Mouse (Mus musculus): ENCODE measurements around the gene Pias1. TPM values are rescaled to one million over a fixed set of nuclear protein-coding genes. Genes with fewer than 3 reads are reported as not detected.
A peak's percentile ranks its signal among the peaks of the same experiment; 100 is the strongest.

Gene Pias1
- polyA plus RNA-seq, 1 experiment from 2014 or later, result 62.5 TPM

DNA sequence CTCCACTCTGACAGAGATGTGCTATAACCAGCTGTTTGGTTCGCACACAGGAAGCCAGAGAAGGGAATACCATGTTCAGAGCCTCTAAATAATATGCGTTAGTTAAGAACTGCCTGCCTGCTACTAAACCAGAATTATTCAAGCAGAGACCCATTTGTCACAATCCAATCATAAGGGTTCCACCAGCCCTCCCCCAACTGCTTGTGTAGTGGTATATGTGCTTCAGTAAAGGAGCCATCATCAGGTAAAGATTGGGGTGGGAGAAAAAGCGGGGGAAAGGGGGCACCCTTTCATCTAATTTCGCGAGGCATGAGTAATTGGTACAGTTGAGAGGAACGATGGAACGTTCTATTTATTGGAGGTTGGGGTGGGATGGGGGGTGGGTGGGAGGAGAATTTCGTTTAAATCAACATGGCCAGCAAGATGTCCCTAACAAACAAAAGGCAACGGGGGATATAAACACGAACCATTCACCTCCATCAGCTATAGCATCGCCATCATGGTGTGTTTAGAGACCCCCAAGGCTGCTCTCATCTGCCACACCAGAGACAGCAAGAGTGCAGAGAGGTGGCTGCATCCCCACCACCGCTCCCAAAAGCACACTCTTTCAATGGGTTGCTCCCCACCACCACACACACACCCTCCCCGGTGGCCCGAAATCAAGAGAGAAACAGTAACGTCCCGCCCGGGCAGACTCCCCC, 8.1 kb downstream of the Pias1 start:
- Histone ChIP-seq H3K9me3 (replicated peaks) (no peaks in the 10 kb centered on the region), H3K4me2 (peak overlapping the region; percentile 94), H3K9ac (peak overlapping the region; percentile 88), H3K27ac (peak overlapping the region; percentile 99), H3K36me3 (0 out of 2 replicates have a peak, but pooled peaks cover 4% of the 10 kb centered on the region), H3K27me3 (no peaks in the 10 kb centered on the region), H3K4me1 (peaks cover 20% of the 10 kb centered on the region), H3K4me3 (replicated peaks) (peak overlapping the region; percentile 94)
- no peak for ATAC-seq (replicated peaks; ENCODE audit: low FRiP score)
- WGBS, result 2% methylated on average over 17 of the region's 17 CpGs

DNA sequence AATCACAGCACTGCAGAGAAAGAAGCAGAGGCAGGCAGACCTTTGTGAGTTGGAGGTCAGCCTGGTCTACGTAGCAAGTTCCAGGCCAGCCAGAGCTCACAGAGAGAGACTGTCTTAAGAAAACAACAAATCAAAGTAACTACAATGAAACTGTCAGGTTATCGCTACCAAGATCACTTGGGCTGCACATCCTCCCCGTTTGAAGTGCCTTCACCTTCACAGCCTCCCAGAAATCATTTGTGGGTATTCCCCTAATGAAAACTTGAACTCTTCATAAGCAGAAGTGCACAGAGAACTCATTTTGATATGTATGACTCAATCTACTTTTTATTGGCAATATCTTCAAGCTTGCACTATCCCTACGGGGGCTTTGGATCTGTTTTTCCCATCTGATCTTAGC, 10.6 kb downstream of the Pias1 start:
- H3K27me3 ChIP-seq, result no peaks in the 10 kb centered on the region
- 39% methylated on average over 4 of the region's 4 CpGs for WGBS
- H3K4me2 ChIP-seq, result no peak overlapping the region
- H3K4me1 ChIP-seq, result peaks cover 25% of the 10 kb centered on the region
- H3K36me3 ChIP-seq, result 0 out of 2 replicates have a peak, but pooled peaks cover 7% of the 10 kb centered on the region
- H3K4me3 ChIP-seq (replicated peaks), result no peak overlapping the region
- H3K9me3 ChIP-seq (replicated peaks), result no peaks in the 10 kb centered on the region
- no peak overlapping the region for H3K27ac ChIP-seq
- ATAC-seq (replicated peaks; ENCODE audit: low FRiP score), result no peak
- no peak overlapping the region for H3K9ac ChIP-seq

DNA sequence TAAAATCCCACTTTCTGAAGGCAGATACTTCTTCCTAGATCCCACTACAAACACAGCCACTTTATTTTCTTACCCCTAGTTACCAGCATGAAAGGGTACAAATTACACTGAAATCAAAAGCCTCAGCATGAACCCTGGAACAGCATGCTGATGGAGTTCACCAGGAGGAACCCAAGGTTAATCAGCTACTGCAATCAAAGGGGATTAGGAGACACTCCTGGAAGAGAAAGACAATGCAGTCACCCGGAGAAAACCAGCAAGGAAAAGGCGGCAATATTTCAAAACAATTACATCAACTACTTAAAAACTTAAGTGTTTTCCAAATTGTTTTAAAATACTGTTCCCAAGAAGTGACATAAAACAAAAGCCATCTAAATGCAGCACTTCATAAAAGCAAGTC, 11.9 kb downstream of the Pias1 start:
- H3K4me2 ChIP-seq, result no peak overlapping the region
- no peak overlapping the region for H3K27ac ChIP-seq
- H3K4me1 ChIP-seq, result peaks cover 22% of the 10 kb centered on the region
- ATAC-seq (replicated peaks; ENCODE audit: low FRiP score), result no peak
- no peak overlapping the region for H3K4me3 ChIP-seq (replicated peaks)
- H3K36me3 ChIP-seq, result 0 out of 2 replicates have a peak, but pooled peaks cover 7% of the 10 kb centered on the region
- H3K9ac ChIP-seq, result no peak overlapping the region
- WGBS, result 33% methylated on average over 2 of the region's 2 CpGs
- H3K27me3 ChIP-seq, result no peaks in the 10 kb centered on the region
- no peaks in the 10 kb centered on the region for H3K9me3 ChIP-seq (replicated peaks)

DNA sequence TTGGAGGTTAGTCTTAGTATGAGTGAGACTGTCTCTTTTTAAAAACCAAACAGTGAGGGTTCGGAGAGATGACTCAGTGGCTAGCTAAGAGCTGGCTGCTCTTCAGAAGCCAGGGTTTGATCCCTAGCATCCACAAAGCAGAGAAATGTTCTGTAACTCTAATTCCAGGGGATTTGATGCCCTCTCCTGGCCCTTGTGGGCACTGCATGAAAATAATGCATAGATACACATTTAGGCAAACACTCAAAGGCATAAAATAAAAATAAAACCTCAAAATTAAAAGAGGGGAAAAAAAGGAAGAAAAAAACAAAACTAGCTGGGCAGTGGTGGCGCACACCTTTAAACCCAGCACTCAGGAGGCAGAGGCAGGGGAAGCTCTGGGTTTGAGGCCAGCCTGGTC, 13.3 kb downstream of the Pias1 start:
- Histone ChIP-seq H3K9ac (no peak overlapping the region), H3K27ac (no peak overlapping the region), H3K27me3 (no peaks in the 10 kb centered on the region), H3K4me1 (peaks cover 23% of the 10 kb centered on the region), H3K4me3 (replicated peaks) (no peak overlapping the region), H3K36me3 (0 out of 2 replicates have a peak, but pooled peaks cover 7% of the 10 kb centered on the region), H3K9me3 (replicated peaks) (no peaks in the 10 kb centered on the region), H3K4me2 (no peak overlapping the region)
- ATAC-seq (replicated peaks; ENCODE audit: low FRiP score), result no peak
- WGBS, result 94% methylated on average over 2 of the region's 2 CpGs

DNA sequence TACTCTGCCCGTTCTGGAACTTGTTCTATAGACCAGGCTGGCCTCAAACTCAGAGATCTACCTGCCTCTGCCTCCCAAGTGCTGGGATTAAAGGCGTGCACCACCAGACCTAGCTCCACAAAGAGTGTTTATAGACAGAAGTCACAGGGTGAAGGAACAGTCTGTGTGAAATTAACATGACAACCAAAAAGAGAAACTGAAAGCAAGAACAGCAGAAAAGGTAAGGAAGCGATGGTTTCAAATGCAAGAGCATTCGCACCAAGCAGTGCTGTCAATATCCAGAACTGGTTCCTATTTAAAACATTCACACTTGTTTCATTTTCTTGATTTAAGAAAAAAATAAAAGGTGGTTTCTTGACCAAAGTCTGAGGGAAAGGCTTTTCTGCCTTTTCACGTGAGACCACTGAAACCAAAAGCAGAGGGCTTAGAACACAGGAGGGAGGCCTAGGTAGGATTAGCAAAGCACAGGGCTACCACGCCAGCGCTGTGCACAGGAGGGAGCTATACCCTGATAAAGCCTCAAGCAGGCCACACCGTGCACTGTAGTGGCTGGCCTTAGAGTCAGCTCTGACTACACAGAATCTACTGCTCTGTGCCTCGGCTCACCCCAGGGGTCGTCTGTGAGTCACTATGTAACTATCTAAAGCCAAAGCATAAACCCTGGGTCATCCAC, 15.5 kb downstream of the Pias1 start:
- H3K27ac ChIP-seq, result 0 out of 2 replicates have a peak overlapping the region, but pooled peaks have one; percentile 10
- 66% methylated on average over 10 of the region's 10 CpGs for WGBS
- H3K36me3 ChIP-seq, result 0 out of 2 replicates have a peak, but pooled peaks cover 7% of the 10 kb centered on the region
- no peak overlapping the region for H3K4me2 ChIP-seq
- H3K9me3 ChIP-seq (replicated peaks), result no peaks in the 10 kb centered on the region
- H3K27me3 ChIP-seq, result no peaks in the 10 kb centered on the region
- H3K9ac ChIP-seq, result no peak overlapping the region
- H3K4me3 ChIP-seq (replicated peaks), result no peak overlapping the region
- peaks cover 17% of the 10 kb centered on the region for H3K4me1 ChIP-seq
- 0 out of 2 replicates have a peak, but pooled peaks have one; percentile 49 for ATAC-seq (replicated peaks; ENCODE audit: low FRiP score)

DNA sequence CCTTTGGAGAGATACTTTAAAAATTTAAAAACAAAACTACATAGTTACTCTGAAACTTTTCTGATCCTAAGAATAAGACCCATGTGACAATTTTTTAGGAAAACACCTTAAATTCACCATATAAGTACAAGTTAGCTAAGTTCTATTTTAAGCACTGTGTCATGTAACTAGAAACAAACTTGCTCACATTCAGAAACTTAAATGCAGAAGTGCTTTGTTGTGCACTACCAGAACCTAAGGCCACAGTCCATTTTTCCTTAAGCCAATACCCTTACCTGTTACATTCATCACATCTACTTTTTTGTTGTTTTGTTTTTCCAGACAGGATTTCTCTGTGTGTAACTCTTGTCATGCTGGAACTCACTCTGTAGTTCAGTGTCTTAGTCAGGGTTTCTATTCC, 17.4 kb downstream of the Pias1 start:
- H3K9ac ChIP-seq, result no peak overlapping the region
- H3K4me1 ChIP-seq, result peaks cover 15% of the 10 kb centered on the region
- no peak overlapping the region for H3K4me3 ChIP-seq (replicated peaks)
- H3K4me2 ChIP-seq, result no peak overlapping the region
- 0 out of 2 replicates have a peak, but pooled peaks cover 7% of the 10 kb centered on the region for H3K36me3 ChIP-seq
- no peak for ATAC-seq (replicated peaks; ENCODE audit: low FRiP score)
- no peak overlapping the region for H3K27ac ChIP-seq
- no peaks in the 10 kb centered on the region for H3K27me3 ChIP-seq
- H3K9me3 ChIP-seq (replicated peaks), result no peaks in the 10 kb centered on the region

DNA sequence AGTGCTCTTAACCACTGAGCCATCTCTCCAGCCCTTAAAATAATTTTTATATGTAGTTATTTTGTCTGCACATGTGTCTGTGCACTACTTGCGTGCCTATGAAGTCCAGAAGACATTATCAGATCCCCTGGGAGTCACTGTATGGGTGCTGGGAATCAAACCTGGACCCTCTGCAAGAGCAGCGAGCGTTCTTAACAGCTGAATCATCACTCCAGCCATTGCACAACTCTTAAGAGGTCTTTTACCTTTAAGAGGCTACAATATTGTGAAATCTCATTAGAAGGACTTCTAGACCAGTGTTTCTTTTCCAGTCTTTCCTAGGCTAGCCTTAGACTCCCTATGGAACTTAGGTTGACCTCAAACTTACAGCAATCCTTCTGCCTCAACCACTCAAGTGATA, 21.7 kb downstream of the Pias1 start:
- Histone ChIP-seq H3K4me2 (no peak overlapping the region), H3K9me3 (replicated peaks) (no peaks in the 10 kb centered on the region), H3K27ac (no peak overlapping the region), H3K4me1 (peaks cover 6% of the 10 kb centered on the region; the same call in 1 of the 2 replicates), H3K27me3 (no peaks in the 10 kb centered on the region), H3K9ac (no peak overlapping the region), H3K4me3 (replicated peaks) (no peak overlapping the region), H3K36me3 (no peaks in the 10 kb centered on the region)
- no peak for ATAC-seq (replicated peaks; ENCODE audit: low FRiP score)
- 94% methylated on average over 3 of the region's 3 CpGs for WGBS

GRCm38 (mm10) chr9:62952713-62953112, 35.0 kb downstream of the Pias1 start:
- 0 out of 2 replicates have a peak, but pooled peaks cover 10% of the 10 kb centered on the region for H3K4me1 ChIP-seq
- ATAC-seq (replicated peaks; ENCODE audit: low FRiP score), result no peak
- H3K27ac ChIP-seq, result no peak overlapping the region

DNA sequence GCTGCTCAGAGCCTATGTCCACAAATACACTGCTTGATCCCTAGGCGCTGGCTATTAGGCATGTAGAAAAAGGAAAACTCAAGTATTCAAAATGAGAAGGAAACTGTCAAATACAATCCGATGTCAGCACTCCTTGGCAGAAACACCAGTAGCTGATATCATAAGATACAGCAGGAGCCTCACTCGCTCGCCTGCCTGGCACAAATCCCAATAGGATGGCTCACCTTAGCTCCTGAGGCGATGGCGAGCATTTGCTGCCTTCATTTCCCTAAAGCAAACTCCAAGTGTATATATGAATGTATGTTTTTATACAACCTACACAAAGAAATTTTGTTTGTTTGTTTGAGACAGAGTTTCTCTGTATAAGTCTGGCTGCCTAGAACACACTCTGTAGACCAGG, 42.4 kb downstream of the Pias1 start:
- WGBS, result 89% methylated on average over 6 of the region's 6 CpGs
- Histone ChIP-seq H3K27me3 (no peaks in the 10 kb centered on the region), H3K9ac (no peak overlapping the region), H3K27ac (no peak overlapping the region), H3K4me2 (no peak overlapping the region), H3K4me3 (replicated peaks) (no peak overlapping the region), H3K9me3 (replicated peaks) (no peaks in the 10 kb centered on the region), H3K4me1 (0 out of 2 replicates have a peak, but pooled peaks cover 4% of the 10 kb centered on the region), H3K36me3 (peaks cover 22% of the 10 kb centered on the region; the same call in 1 of the 2 replicates)
- ATAC-seq (replicated peaks; ENCODE audit: low FRiP score), result no peak

More at GRCm38 (mm10) chr9:62952713-62953112, 35.0 kb downstream of the Pias1 start:
- H3K9me3 ChIP-seq (replicated peaks), result no peaks in the 10 kb centered on the region
- no peak overlapping the region for H3K4me2 ChIP-seq
- no peak overlapping the region for H3K4me3 ChIP-seq (replicated peaks)
- peaks cover 14% of the 10 kb centered on the region for H3K36me3 ChIP-seq
- no peak overlapping the region for H3K9ac ChIP-seq
- no peaks in the 10 kb centered on the region for H3K27me3 ChIP-seq

- Histone ChIP-seq H3K27me3 (no peaks in the 10 kb centered on the region), H3K9ac (no peak overlapping the region), H3K27ac (no peak overlapping the region), H3K4me1 (0 out of 2 replicates have a peak, but pooled peaks cover 4% of the 10 kb centered on the region), H3K4me3 (replicated peaks) (no peak overlapping the region), H3K9me3 (replicated peaks) (no peaks in the 10 kb centered on the region), H3K36me3 (peaks cover 18% of the 10 kb centered on the region; the same call in 1 of the 2 replicates), H3K4me2 (no peak overlapping the region)
- 98% methylated on average over 1 of the region's 1 CpGs for WGBS
- no peak for ATAC-seq (replicated peaks; ENCODE audit: low FRiP score)
Observed at GRCm38 (mm10) chr9:62944063-62944462, 43.7 kb downstream of the Pias1 start.

GRCm38 (mm10) chr9:62940966-62941365, 46.8 kb downstream of the Pias1 start:
- no peak overlapping the region for H3K27ac ChIP-seq
- H3K27me3 ChIP-seq, result no peaks in the 10 kb centered on the region
- H3K9me3 ChIP-seq (replicated peaks), result no peaks in the 10 kb centered on the region
- H3K4me3 ChIP-seq (replicated peaks), result no peak overlapping the region
- ATAC-seq (replicated peaks; ENCODE audit: low FRiP score), result no peak
- 85% methylated on average over 3 of the region's 3 CpGs for WGBS
- H3K4me2 ChIP-seq, result no peak overlapping the region
- peaks cover 11% of the 10 kb centered on the region; the same call in 1 of the 2 replicates for H3K4me1 ChIP-seq
- H3K36me3 ChIP-seq, result peaks cover 8% of the 10 kb centered on the region; the same call in 1 of the 2 replicates
- no peak overlapping the region for H3K9ac ChIP-seq

GRCm38 (mm10) chr9:62935854-62936253, 51.9 kb downstream of the Pias1 start:
- H3K9me3 ChIP-seq (replicated peaks), result no peaks in the 10 kb centered on the region
- ATAC-seq (replicated peaks; ENCODE audit: low FRiP score), result no peak
- no peak overlapping the region for H3K9ac ChIP-seq
- H3K36me3 ChIP-seq, result no peaks in the 10 kb centered on the region; the same call in 1 of the 2 replicates
- 73% methylated on average over 5 of the region's 5 CpGs for WGBS
- H3K27me3 ChIP-seq, result no peaks in the 10 kb centered on the region
- H3K27ac ChIP-seq, result no peak overlapping the region
- H3K4me2 ChIP-seq, result no peak overlapping the region
- peaks cover 21% of the 10 kb centered on the region; the same call in 1 of the 2 replicates for H3K4me1 ChIP-seq
- no peak overlapping the region for H3K4me3 ChIP-seq (replicated peaks)

Data from kidney, embryonic 15.5 days (tissue).